Mouse (Mus musculus): ENCODE measurements around the gene Gm37596.
"Not testable (repeated sequence)": the region's sequence is repeated elsewhere in the genome, so short reads cannot be mapped to it uniquely, and the experiment has no call there.

The Gm37596 gene

GRCm38 (mm10) chr3:93692970-93693369, at the start of gene Gm37596:
Gm37596 (minus strand) TSS chr3:93693070.
- not testable (repeated sequence) for DNase-seq

- not testable (repeated sequence) for DNase-seq
Measured at GRCm38 (mm10) chr3:93708969-93709637, 16.2 kb upstream of the Gm37596 start.

GRCm38 (mm10) chr3:93676210-93676609, 16.7 kb downstream of the Gm37596 start, which contains the start of gene Tdpoz1:
Tdpoz1 (minus strand) TSS chr3:93676310.
- DNase-seq, result not testable (repeated sequence)

GRCm38 (mm10) chr3:93670805-93671503, 21.9 kb downstream of the Gm37596 start:
- DNase-seq, result not testable (repeated sequence)

- DNase-seq, result no peak
Measured at GRCm38 (mm10) chr3:93654260-93654659, 38.6 kb downstream of the Gm37596 start.

GRCm38 (mm10) chr3:93652586-93652985, 40.3 kb downstream of the Gm37596 start, which contains the start of gene Tdpoz2:
Tdpoz2 (minus strand) TSS chr3:93652686.
- no peak for DNase-seq
